Mouse (Mus musculus) hindbrain, postnatal 0 days (tissue): ENCODE measurements at regions not wholly inside any gene's neighbourhood (a gene's known extent, or its start where the extent isn't known, plus 50 kb on each side); places are given as distances from the start of the nearest gene placed in this dataset.
A peak's percentile ranks its signal among the peaks of the same experiment; 100 is the strongest.

ENCODE experiments used
- ATAC-seq: fragments of 200-750 bp; cut with Nextera tagmentation; 2 replicates; pipeline ENCODE4 v1.8.0; 2017; ENCODE audit warnings: mild to moderate bottlenecking, moderate TSS enrichment, moderate library complexity
- DNase-seq: peaks from one replicate; pipeline ENCODE4 v3.0.0-alpha.2; 2015; ENCODE audit warnings: low spot score
- H3K27ac ChIP-seq: fragments of 300-500 bp; sonication (generic); 2 replicates; pipeline ENCODE4 v1.5.1; 2014; ENCODE audit warnings: mild to moderate bottlenecking
- H3K27me3 ChIP-seq: fragments of 300-500 bp; sonication (generic); 2 replicates; pipeline ENCODE4 v1.6.1; 2014; ENCODE audit warnings: low read length, mixed read lengths; ENCODE audit not compliant: insufficient read depth
- H3K36me3 ChIP-seq: fragments of 300-500 bp; sonication (generic); 2 replicates; pipeline ENCODE4 v1.6.1; 2014; ENCODE audit warnings: low read length, mixed read lengths; ENCODE audit not compliant: insufficient read depth
- H3K4me1 ChIP-seq: fragments of 300-500 bp; sonication (generic); 2 replicates; pipeline ENCODE4 v1.6.1; 2014; ENCODE audit warnings: antibody characterized with exemption, low read length, mixed read lengths; ENCODE audit not compliant: insufficient read depth
- H3K4me2 ChIP-seq: fragments of 300-500 bp; sonication (generic); 2 replicates; pipeline ENCODE4 v1.6.1; 2014; ENCODE audit warnings: low read depth, mild to moderate bottlenecking, low read length, moderate library complexity, mixed read lengths
- H3K4me3 ChIP-seq: fragments of 300-500 bp; sonication (generic); 2 replicates; pipeline ENCODE4 v1.5.1; 2014; ENCODE audit warnings: low read length
- H3K9ac ChIP-seq: fragments of 300-500 bp; sonication (generic); replicated peaks from 2 replicates; pipeline ENCODE4 v1.6.1; 2014; ENCODE audit warnings: mild to moderate bottlenecking, low read length, moderate library complexity, mixed read lengths
- H3K9me3 ChIP-seq: fragments of 300-500 bp; sonication (generic); 2 replicates; pipeline ENCODE4 v1.6.1; 2016; ENCODE audit warnings: low read length, mixed read lengths
- CTCF ChIP-seq: IDR thresholded peaks from 2 replicates; pipeline ENCODE4 v1.5.1; 2016; ENCODE audit warnings: antibody characterized with exemption, control low read depth, low read depth
- whole genome bisulfite sequencing: fragments of 180-500 bp; shearing (Covaris S2); extraction: QIAGEN DNeasy Blood & Tissue Kit; methylation state at CpG from one replicate; pipeline ENCODE4 v1.1.7; 2014; 5-methylcytosine and 5-hydroxymethylcytosine counted together

- ATAC-seq (no peak), DNase-seq (no peak)
- Histone ChIP-seq H3K27me3 (no peaks in the 10 kb centered on the region), H3K4me3 (no peak overlapping the region), H3K4me2 (no peak overlapping the region), H3K27ac (no peak overlapping the region), H3K36me3 (no peaks in the 10 kb centered on the region), H3K9ac (no peak overlapping the region), H3K4me1 (no peaks in the 10 kb centered on the region), H3K9me3 (no peaks in the 10 kb centered on the region)
- TF ChIP-seq CTCF: no peak
- 59% methylated on average over 6 of the region's 6 CpGs for WGBS
Measured at GRCm38 (mm10) chr2:48567871-48568270, 246.0 kb upstream of the Acvr2a start.

- Histone ChIP-seq H3K4me3 (no peak overlapping the region), H3K36me3 (no peaks in the 10 kb centered on the region), H3K9me3 (no peaks in the 10 kb centered on the region), H3K27ac (no peak overlapping the region), H3K27me3 (no peaks in the 10 kb centered on the region), H3K4me1 (no peaks in the 10 kb centered on the region), H3K4me2 (no peak overlapping the region), H3K9ac (no peak overlapping the region)
- DNase-seq (peak; percentile 14), ATAC-seq (0 out of 2 replicates have a peak, but pooled peaks have one; percentile 38)
- 29% methylated on average over 7 of the region's 7 CpGs for WGBS
- no peak for TF ChIP-seq CTCF
Measured at GRCm38 (mm10) chr2:48586162-48586830, 227.6 kb upstream of the Acvr2a start.

- no peak overlapping the region for H3K4me2 ChIP-seq
- H3K4me1 ChIP-seq: no peaks in the 10 kb centered on the region
- H3K36me3 ChIP-seq: no peaks in the 10 kb centered on the region
- no peak for TF ChIP-seq CTCF
- no peak overlapping the region for H3K9ac ChIP-seq
- H3K27ac ChIP-seq: no peak overlapping the region
- DNase-seq: no peak
- ATAC-seq: no peak
- no peaks in the 10 kb centered on the region for H3K27me3 ChIP-seq
- 35% methylated on average over 4 of the region's 4 CpGs for WGBS
- H3K4me3 ChIP-seq: no peak overlapping the region
- H3K9me3 ChIP-seq: no peaks in the 10 kb centered on the region
Measured at GRCm38 (mm10) chr2:48586831-48587169, 227.1 kb upstream of the Acvr2a start.

GRCm38 (mm10) chr2:48589709-48590108 lies 224.2 kb upstream of the Acvr2a start:
- no peaks in the 10 kb centered on the region for H3K4me1 ChIP-seq

GRCm38 (mm10) chr2:48597793-48598583 lies 215.9 kb upstream of the Acvr2a start:
- H3K9ac ChIP-seq: no peak overlapping the region
- no peaks in the 10 kb centered on the region for H3K4me1 ChIP-seq
- TF ChIP-seq CTCF: no peak
- H3K27ac ChIP-seq: no peak overlapping the region
- no peak overlapping the region for H3K4me2 ChIP-seq
- DNase-seq (no peak), ATAC-seq (no peak)
- H3K36me3 ChIP-seq: no peaks in the 10 kb centered on the region
- H3K27me3 ChIP-seq: no peaks in the 10 kb centered on the region
- H3K9me3 ChIP-seq: no peaks in the 10 kb centered on the region
- 32% methylated on average over 5 of the region's 5 CpGs for WGBS
- no peak overlapping the region for H3K4me3 ChIP-seq

More at GRCm38 (mm10) chr2:48589709-48590108, 224.2 kb upstream of the Acvr2a start:
- DNase-seq (no peak), ATAC-seq (no peak)
- Histone ChIP-seq H3K27me3 (no peaks in the 10 kb centered on the region), H3K9me3 (no peaks in the 10 kb centered on the region), H3K27ac (no peak overlapping the region), H3K36me3 (no peaks in the 10 kb centered on the region), H3K4me3 (no peak overlapping the region), H3K4me2 (no peak overlapping the region), H3K9ac (no peak overlapping the region)
- no peak for TF ChIP-seq CTCF

GRCm38 (mm10) chr2:48599367-48599766 lies 214.5 kb upstream of the Acvr2a start:
- Histone ChIP-seq H3K4me1 (no peaks in the 10 kb centered on the region), H3K27me3 (no peaks in the 10 kb centered on the region), H3K9ac (no peak overlapping the region), H3K9me3 (no peaks in the 10 kb centered on the region), H3K4me3 (no peak overlapping the region), H3K36me3 (no peaks in the 10 kb centered on the region), H3K4me2 (no peak overlapping the region), H3K27ac (no peak overlapping the region)
- peak; percentile 22 for DNase-seq
- WGBS: 50% methylated on average over 5 of the region's 5 CpGs
- TF ChIP-seq CTCF: no peak
- no peak for ATAC-seq

- Histone ChIP-seq H3K9ac (no peak overlapping the region), H3K9me3 (no peaks in the 10 kb centered on the region), H3K4me2 (no peak overlapping the region), H3K4me3 (no peak overlapping the region), H3K27ac (no peak overlapping the region), H3K27me3 (no peaks in the 10 kb centered on the region), H3K4me1 (no peaks in the 10 kb centered on the region), H3K36me3 (no peaks in the 10 kb centered on the region)
- no peak for TF ChIP-seq CTCF
- 61% methylated on average over 8 of the region's 8 CpGs for WGBS
- ATAC-seq (no peak), DNase-seq (no peak)
Measured at GRCm38 (mm10) chr2:48601855-48602254, 212.1 kb upstream of the Acvr2a start.
